Mouse (Mus musculus) cortical plate, adult 2 months (tissue): ENCODE measurements around the gene Suclg1.

Experiments used
- CTCF ChIP-seq: fragments of 200-500 bp; IDR thresholded peaks from 2 replicates; pipeline ENCODE4 v1.5.1; 2011; ENCODE audit warnings: mild to moderate bottlenecking, control low read depth, low read length; ENCODE audit not compliant: insufficient read depth; ENCODE audit errors: extremely low read depth
- POLR2A ChIP-seq: fragments of 200-500 bp; IDR thresholded peaks from 2 replicates; pipeline ENCODE4 v1.6.1; 2011; ENCODE audit warnings: mild to moderate bottlenecking, low read length, control low read depth; ENCODE audit not compliant: insufficient read depth; ENCODE audit errors: extremely low read depth

DNA sequence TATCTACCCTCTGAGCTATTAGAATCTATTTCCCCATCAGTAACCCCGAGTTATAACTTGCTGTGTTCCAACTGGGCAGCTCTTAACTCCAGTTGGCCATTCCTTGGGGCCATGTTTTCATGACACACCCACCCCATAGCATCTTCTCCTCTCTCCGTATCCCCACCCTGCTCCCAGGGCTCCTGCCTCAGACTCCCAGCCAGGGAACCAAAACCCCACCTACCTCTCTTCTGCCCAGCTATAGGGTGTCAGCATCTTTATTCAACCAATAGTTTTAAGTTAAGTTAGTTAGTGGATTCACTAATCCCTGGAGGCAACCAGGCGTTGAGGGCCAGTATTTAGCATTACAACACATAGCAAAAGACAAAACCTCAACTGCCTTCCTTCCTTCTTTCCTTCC lies 19.3 kb upstream of the Suclg1 start:
- TF ChIP-seq CTCF (no peak), POLR2A (no peak)
